11 mouse cellular contexts compared by ENCODE assay signal in the genomic region with DNA sequence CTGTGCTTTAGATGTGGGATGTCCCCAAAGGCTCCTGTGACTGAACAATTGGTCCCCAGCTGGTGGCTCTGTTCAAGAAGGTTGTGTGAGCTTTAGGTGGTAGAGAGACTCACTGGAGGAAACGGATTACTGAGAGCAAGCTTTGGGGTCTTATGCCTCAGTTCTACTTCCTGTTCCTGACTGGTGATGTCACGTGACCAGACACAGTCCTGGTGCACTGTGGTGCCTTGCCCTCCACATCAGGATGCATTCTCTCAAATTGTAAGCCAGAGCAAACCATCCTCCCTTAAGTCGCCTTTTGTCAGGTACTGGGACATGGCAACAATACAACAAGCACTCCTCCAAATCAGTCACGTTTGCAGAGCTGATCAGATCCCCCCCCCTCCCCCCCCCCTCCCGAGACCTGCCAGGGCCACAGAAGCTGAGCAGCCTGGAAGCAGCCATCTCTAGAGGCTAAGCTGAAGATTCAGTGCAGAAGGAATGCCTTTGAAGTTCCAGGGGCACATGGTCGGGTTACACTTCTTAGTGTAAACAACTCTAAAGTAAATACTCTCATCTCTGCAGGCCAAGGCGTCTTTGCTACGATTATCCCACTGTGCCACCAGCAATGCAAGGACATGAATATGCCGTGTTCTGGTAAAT.
DNase-seq lines count a peak whose midpoint lies in the region; ATAC-seq and TF ChIP-seq lines count a peak whose summit lies in the region.
"Had no signal": no experiment of that assay in that cellular context is flagged by ENCODE, and none has a peak within 500 bp of the region (broad histone marks: within the 10 kb centered on the region; RNA-seq: fewer than 3 reads in every experiment).

No protein-coding gene starts in this region.

- no peak for DNase-seq in heart, postnatal 10 days
- peak; percentile 44 for DNase-seq in brain, embryonic 14.5 days (ENCODE audit: low read depth)
- DNase-seq in forebrain, embryonic 14.5 days (ENCODE audit: low spot score), result no peak
- peak; percentile 10 for DNase-seq in lung, postnatal 25 days (ENCODE audit: low spot score)
- DNase-seq in layer of hippocampus, adult 8-10 months (ENCODE audit: low spot score in 2 of 2), result no peak
- no peak for DNase-seq in left cerebral cortex, adult 9 months (ENCODE audit: low spot score in 2 of 2)
- DNase-seq in urinary bladder, postnatal 4 days (ENCODE audit: low spot score in 2 of 2), result no peak
- DNase-seq: liver, embryonic 13.5 days had no signal

- H3K9ac ChIP-seq in heart, embryonic 12.5 days, result no peak overlapping the region
- H3K9ac ChIP-seq in forebrain, embryonic 14.5 days (ENCODE audit: low read length), result no peak overlapping the region
- H3K9ac ChIP-seq: liver, embryonic 13.5 days had no signal

- no peaks in the 10 kb centered on the region for H3K27me3 ChIP-seq in heart, embryonic 12.5 days (replicated peaks)
- H3K27me3 ChIP-seq in forebrain, embryonic 14.5 days (replicated peaks; ENCODE audit: control insufficient read depth, insufficient read depth, low read length), result no peaks in the 10 kb centered on the region
- H3K27me3 ChIP-seq: liver, embryonic 13.5 days had no signal

- TF ChIP-seq POLR2A in brain, embryonic 14.5 days (IDR thresholded peaks at IDR 0.05; ENCODE audit: borderline replicate concordance, extremely low read depth, insufficient read depth, insufficient read length, poor library complexity, severe bottlenecking), result no peak

- ATAC-seq in heart, embryonic 12.5 days (ENCODE audit: insufficient number of reproducible peaks, low FRiP score), result no peak
- ATAC-seq in forebrain, embryonic 14.5 days, result peak; percentile 37; the same call in 1 of the 2 replicates

- peak overlapping the region; percentile 18; the same call in 1 of the 2 replicates for H3K4me2 ChIP-seq in heart, embryonic 12.5 days
- no peak overlapping the region for H3K4me2 ChIP-seq in forebrain, embryonic 14.5 days (ENCODE audit: low read length)
- H3K4me2 ChIP-seq: liver, embryonic 13.5 days had no signal

- H3K4me3 ChIP-seq in heart, embryonic 12.5 days, result no peak overlapping the region
- no peak overlapping the region for H3K4me3 ChIP-seq in forebrain, embryonic 14.5 days (ENCODE audit: low read depth, low read length)
- H3K4me3 ChIP-seq: erythroblast, embryonic 14.5 days; layer of hippocampus, adult 2 months; liver, embryonic 13.5 days had no signal

- no peaks in the 10 kb centered on the region for H3K36me3 ChIP-seq in heart, embryonic 12.5 days
- no peaks in the 10 kb centered on the region for H3K36me3 ChIP-seq in forebrain, embryonic 14.5 days (ENCODE audit: control insufficient read depth, insufficient read depth, low read length)
- H3K36me3 ChIP-seq: liver, embryonic 13.5 days had no signal

- intact Hi-C loops in heart, postnatal 10 days (cut with DNase I), result no loop called here

- TF ChIP-seq CTCF in brain, embryonic 14.5 days (IDR thresholded peaks at IDR 0.05; ENCODE audit: borderline replicate concordance, extremely low read depth, insufficient read depth, insufficient read length), result no peak

- peaks cover 8% of the 10 kb centered on the region; the same call in 1 of the 2 replicates for H3K4me1 ChIP-seq in heart, embryonic 12.5 days (replicated peaks)
- H3K4me1 ChIP-seq in forebrain, embryonic 14.5 days (ENCODE audit: control insufficient read depth, insufficient read depth, low read length), result peaks cover 18% of the 10 kb centered on the region
- H3K4me1 ChIP-seq: liver, embryonic 13.5 days had no signal

- 16% methylated on average over 9 of the region's 9 CpGs for WGBS in heart, embryonic 12.5 days
- 33% methylated on average over 8 of the region's 9 CpGs for WGBS in forebrain, embryonic 14.5 days

- H3K9me3 ChIP-seq in heart, embryonic 12.5 days (replicated peaks), result peaks cover 7% of the 10 kb centered on the region; the same call in 1 of the 2 replicates
- no peaks in the 10 kb centered on the region for H3K9me3 ChIP-seq in forebrain, embryonic 14.5 days (replicated peaks; ENCODE audit: control insufficient read depth, low read length)

- no peak overlapping the region for H3K27ac ChIP-seq in heart, embryonic 12.5 days (ENCODE audit: poor library complexity, severe bottlenecking)
- no peak overlapping the region; the same call in 1 of the 2 replicates for H3K27ac ChIP-seq in forebrain, embryonic 14.5 days (ENCODE audit: low read depth, low read length)
- H3K27ac ChIP-seq: layer of hippocampus, adult 2 months; liver, embryonic 13.5 days had no signal

Comparison
In these comparisons a context has a peak if more than half of its experiments do, and no peak if none do; other contexts are left out.
1. DNase-seq: peak in brain, embryonic 14.5 days (single experiment) and lung, postnatal 25 days (single experiment); none in heart, postnatal 10 days (0 of 2), forebrain, embryonic 14.5 days (single experiment), layer of hippocampus, adult 8-10 months (0 of 2), left cerebral cortex, adult 9 months (0 of 2) and urinary bladder, postnatal 4 days (0 of 2).